Mouse (Mus musculus) midbrain, postnatal 0 days (tissue): ENCODE measurements around the gene Syne3. TPM values are rescaled to one million over a fixed set of nuclear protein-coding genes. Genes with fewer than 3 reads are reported as not detected.

Experiments
- ATAC-seq: fragments of 200-750 bp; cut with Nextera tagmentation; 2 replicates; pipeline ENCODE4 v1.8.0; 2017; ENCODE audit warnings: moderate number of reproducible peaks, mild to moderate bottlenecking, moderate TSS enrichment, moderate library complexity; ENCODE audit not compliant: low FRiP score
- DNase-seq: peaks from one replicate; pipeline ENCODE4 v3.0.0-alpha.2; 2015; ENCODE audit warnings: low spot score
- H3K27ac ChIP-seq: fragments of 300-500 bp; sonication (generic); 2 replicates; pipeline ENCODE4 v1.5.1; 2014; ENCODE audit warnings: low read depth, mild to moderate bottlenecking, low read length, mixed read lengths
- H3K27me3 ChIP-seq: fragments of 300-500 bp; sonication (generic); 2 replicates; pipeline ENCODE4 v1.6.1; 2014; ENCODE audit warnings: low read length, control low read depth, mixed read lengths; ENCODE audit not compliant: insufficient read depth
- H3K36me3 ChIP-seq: fragments of 300-500 bp; sonication (generic); 2 replicates; pipeline ENCODE4 v1.6.1; 2014; ENCODE audit warnings: low read length, control low read depth, mixed read lengths; ENCODE audit not compliant: insufficient read depth
- H3K4me1 ChIP-seq: fragments of 300-500 bp; sonication (generic); 2 replicates; pipeline ENCODE4 v1.6.1; 2014; ENCODE audit warnings: mild to moderate bottlenecking, control low read depth, antibody characterized with exemption, low read length, mixed read lengths; ENCODE audit not compliant: insufficient read depth
- H3K4me2 ChIP-seq: fragments of 300-500 bp; sonication (generic); 2 replicates; pipeline ENCODE4 v1.6.1; 2014; ENCODE audit warnings: low read depth, mild to moderate bottlenecking, low read length, mixed read lengths; ENCODE audit not compliant: poor library complexity, severe bottlenecking
- H3K4me3 ChIP-seq: fragments of 300-500 bp; sonication (generic); 2 replicates; pipeline ENCODE4 v1.5.1; 2014; ENCODE audit warnings: low read depth, mild to moderate bottlenecking, low read length, moderate library complexity
- H3K9ac ChIP-seq: fragments of 300-500 bp; sonication (generic); replicated peaks from 2 replicates; pipeline ENCODE4 v1.6.1; 2014; ENCODE audit warnings: mild to moderate bottlenecking, low read length, moderate library complexity, mixed read lengths; ENCODE audit not compliant: poor library complexity, severe bottlenecking
- H3K9me3 ChIP-seq: fragments of 300-500 bp; sonication (generic); 2 replicates; pipeline ENCODE4 v1.6.1; 2016; ENCODE audit warnings: low read length, control low read depth
- CTCF ChIP-seq: IDR thresholded peaks from 2 replicates; pipeline ENCODE4 v1.5.1; 2016; ENCODE audit warnings: antibody characterized with exemption, mild to moderate bottlenecking
- WGBS: fragments of 180-500 bp; shearing (Covaris S2); extraction: QIAGEN DNeasy Blood & Tissue Kit; methylation state at CpG from one replicate; pipeline ENCODE4 v1.1.7; 2014; 5-methylcytosine and 5-hydroxymethylcytosine counted together
- polyA plus RNA-seq: library from polyadenylated mRNA; unstranded; fragments of >200 nt; fragmentation: Nextera tagmentation; extraction: Ambion mirVana; gene quantifications from 2 replicates; pipeline ENCODE4 v1.2.1, GENCODE M21; 2015
- total RNA-seq: library from RNA; depleted of rRNA; stranded (reverse); fragments of >200 nt; gene quantifications from 2 replicates; pipeline ENCODE4 v1.2.3, GENCODE M21; 2014

The Syne3 gene
- total and polyA plus RNA-seq, 2 experiments from 2014 or later: 0.85 to 0.93 TPM

DNA sequence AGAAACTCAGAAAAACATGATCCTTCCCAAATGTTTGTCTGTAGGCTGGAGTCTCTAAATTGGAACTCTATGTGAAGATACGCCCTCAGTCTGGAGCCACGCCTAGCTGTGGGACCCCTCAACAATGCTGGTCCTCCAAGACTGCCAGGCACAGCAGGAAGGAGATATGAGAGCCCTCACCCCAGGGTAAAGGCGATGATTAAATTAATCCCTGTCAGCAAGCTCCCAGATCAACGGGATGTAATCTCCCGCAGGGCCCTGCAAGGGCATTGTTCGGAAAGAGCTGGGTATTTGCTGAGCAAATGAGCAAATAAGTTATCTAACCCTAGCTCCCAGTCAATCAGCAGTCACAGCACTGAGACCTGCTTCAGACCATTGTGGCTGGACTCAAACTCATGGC is 11.1 kb downstream of the Syne3 start:
- Histone ChIP-seq H3K9ac (no peak overlapping the region), H3K4me3 (no peak overlapping the region), H3K4me1 (no peaks in the 10 kb centered on the region), H3K36me3 (no peaks in the 10 kb centered on the region), H3K27ac (no peak overlapping the region), H3K4me2 (no peak overlapping the region), H3K9me3 (no peaks in the 10 kb centered on the region), H3K27me3 (no peaks in the 10 kb centered on the region)
- DNase-seq (no peak), ATAC-seq (no peak)
- no peak for TF ChIP-seq CTCF
- 36% methylated on average over 6 of the region's 6 CpGs for WGBS

DNA sequence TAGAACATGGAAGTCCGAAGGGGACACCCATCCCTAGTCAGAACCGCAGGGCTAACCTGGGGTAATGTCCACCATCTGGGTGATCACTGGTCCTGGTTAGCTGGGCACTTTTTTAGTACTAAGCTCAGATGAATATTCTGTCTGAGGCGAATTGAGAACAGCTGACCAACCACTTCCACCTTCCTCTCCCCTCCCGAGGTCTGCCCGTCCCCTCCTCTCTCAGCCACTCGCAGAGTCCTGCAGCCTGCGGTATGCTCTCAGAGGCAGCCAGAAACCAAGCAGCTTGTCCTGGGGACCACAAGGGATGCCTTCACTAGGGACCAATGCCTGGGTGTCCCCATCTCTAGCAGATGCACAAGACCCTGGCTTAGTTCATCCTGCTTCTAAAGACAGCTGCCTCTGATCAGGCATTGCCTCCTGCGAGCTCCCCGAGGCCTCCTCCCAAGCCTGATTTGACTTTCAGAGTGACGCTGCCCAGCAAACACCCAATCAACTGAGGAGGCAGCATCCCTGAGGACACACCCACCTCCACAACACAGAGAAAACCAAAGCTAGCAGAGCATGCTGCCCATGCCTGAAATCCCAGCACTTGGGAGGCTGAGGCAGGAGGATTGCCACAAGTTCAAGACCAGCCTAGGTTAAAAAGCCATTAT is 11.8 kb downstream of the Syne3 start:
- Histone ChIP-seq H3K4me2 (no peak overlapping the region), H3K27ac (no peak overlapping the region), H3K4me3 (no peak overlapping the region), H3K9ac (no peak overlapping the region), H3K36me3 (no peaks in the 10 kb centered on the region), H3K4me1 (no peaks in the 10 kb centered on the region), H3K27me3 (no peaks in the 10 kb centered on the region), H3K9me3 (no peaks in the 10 kb centered on the region)
- 80% methylated on average over 10 of the region's 10 CpGs for WGBS
- DNase-seq: no peak
- no peak for TF ChIP-seq CTCF
- ATAC-seq: no peak

DNA sequence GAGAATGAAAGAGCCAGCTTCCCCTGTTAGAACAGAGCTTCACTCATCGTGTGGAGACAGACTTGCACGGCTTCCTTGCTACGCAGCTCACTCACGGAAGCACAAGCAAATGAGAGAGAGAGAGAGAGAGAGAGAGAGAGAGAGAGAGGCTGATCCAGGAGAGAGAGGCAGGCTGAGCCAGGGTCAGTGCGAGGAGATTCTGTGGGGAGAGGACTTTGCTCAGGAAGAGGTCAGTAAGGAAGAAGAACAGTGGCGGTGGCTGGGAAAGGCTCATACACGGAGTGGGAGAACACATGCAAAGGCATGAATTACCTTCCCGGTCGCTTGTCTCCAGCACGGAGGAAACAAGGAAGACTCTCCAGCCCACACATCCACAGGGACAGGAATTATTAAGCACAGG is 12.4 kb downstream of the Syne3 start:
- Histone ChIP-seq H3K9ac (no peak overlapping the region), H3K36me3 (no peaks in the 10 kb centered on the region), H3K4me2 (no peak overlapping the region), H3K27ac (no peak overlapping the region), H3K9me3 (no peaks in the 10 kb centered on the region), H3K27me3 (no peaks in the 10 kb centered on the region), H3K4me1 (no peaks in the 10 kb centered on the region), H3K4me3 (no peak overlapping the region)
- TF ChIP-seq CTCF: no peak
- no peak for DNase-seq
- no peak for ATAC-seq
- WGBS: 78% methylated on average over 10 of the region's 10 CpGs

DNA sequence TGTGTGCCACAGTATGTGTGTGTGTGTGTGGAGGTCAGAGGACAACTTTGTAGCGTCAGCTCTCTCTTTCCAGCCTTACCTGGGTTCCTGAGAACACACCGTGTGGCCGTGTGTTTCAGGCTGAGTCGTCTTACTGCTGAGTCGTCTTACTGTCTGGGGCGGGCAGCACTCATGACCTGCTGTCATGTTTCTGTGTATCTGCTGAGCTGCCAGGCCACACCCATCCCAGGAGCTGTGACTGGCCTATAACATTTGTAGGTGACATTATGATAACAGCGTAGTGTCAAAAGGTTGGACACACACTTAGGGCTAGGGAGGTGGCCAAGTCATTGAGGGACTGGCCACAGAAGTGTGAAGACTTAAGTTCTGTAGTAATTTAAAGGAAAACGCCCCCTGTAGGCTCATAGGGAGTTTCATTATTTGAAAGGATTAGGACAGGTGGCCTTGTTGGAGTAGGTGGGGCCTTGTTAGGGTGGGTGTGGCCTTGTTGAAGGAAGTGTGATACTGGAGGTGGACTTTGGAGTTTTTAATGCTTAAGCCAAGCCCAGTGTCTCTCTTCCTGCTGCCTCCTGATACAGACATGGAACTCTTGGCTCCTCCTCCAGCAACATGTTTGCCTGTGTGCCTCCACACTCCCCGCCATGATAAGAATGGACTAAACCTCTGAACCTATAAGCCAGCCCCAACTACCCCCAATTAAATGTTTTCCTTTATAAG is 13.4 kb downstream of the Syne3 start:
- TF ChIP-seq CTCF: no peak
- WGBS: 86% methylated on average over 9 of the region's 9 CpGs
- Histone ChIP-seq H3K9me3 (no peaks in the 10 kb centered on the region), H3K4me1 (no peaks in the 10 kb centered on the region), H3K36me3 (no peaks in the 10 kb centered on the region), H3K27ac (no peak overlapping the region), H3K27me3 (no peaks in the 10 kb centered on the region), H3K4me3 (no peak overlapping the region), H3K4me2 (no peak overlapping the region), H3K9ac (no peak overlapping the region)
- DNase-seq (no peak), ATAC-seq (no peak)

DNA sequence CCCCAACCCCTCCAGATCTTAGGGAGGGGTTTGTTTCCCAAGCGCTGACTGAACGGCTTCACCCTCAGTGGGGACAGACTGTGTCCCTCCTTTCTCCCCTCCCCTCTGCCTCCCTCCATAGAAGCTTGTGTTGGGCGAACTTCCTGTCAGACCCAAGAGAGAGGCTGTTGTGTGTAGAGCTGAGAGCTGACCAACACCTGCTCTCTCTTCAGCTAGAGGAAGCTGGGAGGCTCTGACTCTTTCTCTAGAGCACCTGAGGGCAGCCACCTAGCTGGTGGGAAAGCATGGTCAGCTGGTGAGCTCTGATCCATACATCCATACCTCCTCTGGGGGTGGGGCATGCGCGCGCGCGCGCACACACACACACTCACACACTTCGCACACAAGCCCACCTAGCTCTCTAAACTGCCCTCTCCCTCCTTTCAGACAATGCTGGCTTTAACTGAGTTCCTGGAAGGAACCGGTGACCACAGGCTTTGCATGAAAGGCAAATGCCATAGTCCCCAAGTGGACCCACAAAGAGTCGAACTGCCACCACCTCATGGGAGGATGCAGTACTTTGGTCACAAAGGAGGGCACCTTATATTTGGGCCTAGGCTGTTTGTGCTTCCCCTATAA is 14.2 kb downstream of the Syne3 start:
- Histone ChIP-seq H3K27me3 (no peaks in the 10 kb centered on the region), H3K36me3 (no peaks in the 10 kb centered on the region), H3K27ac (no peak overlapping the region), H3K4me3 (no peak overlapping the region), H3K4me1 (no peaks in the 10 kb centered on the region), H3K4me2 (no peak overlapping the region), H3K9me3 (no peaks in the 10 kb centered on the region), H3K9ac (no peak overlapping the region)
- 88% methylated on average over 12 of the region's 12 CpGs for WGBS
- no peak for TF ChIP-seq CTCF
- DNase-seq: no peak
- ATAC-seq: no peak

DNA sequence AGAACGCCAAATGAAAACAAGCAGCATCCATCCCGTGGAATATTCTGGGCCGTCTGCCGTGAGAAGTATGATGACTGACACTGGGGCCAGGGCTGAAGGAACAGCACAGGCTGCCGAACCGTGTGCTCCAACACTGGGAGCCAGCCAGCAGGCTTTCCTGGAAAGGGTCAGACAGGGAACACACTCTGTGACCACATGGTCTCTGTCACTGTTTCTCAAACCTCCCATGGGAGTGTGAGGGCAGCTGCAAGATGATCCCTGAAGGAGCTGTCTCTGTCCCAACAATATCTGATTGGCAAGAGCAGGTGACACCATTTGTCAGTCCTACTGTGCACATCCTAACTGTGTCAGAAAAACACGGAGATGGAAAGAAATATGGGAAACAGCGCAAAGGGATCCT is 16.8 kb downstream of the Syne3 start:
- H3K36me3 ChIP-seq: no peaks in the 10 kb centered on the region
- ATAC-seq: no peak
- no peak overlapping the region for H3K27ac ChIP-seq
- no peaks in the 10 kb centered on the region for H3K27me3 ChIP-seq
- no peaks in the 10 kb centered on the region for H3K4me1 ChIP-seq
- no peak overlapping the region for H3K9ac ChIP-seq
- H3K4me3 ChIP-seq: no peak overlapping the region
- DNase-seq: no peak
- no peak overlapping the region for H3K4me2 ChIP-seq
- no peaks in the 10 kb centered on the region for H3K9me3 ChIP-seq
- WGBS: 82% methylated on average over 8 of the region's 8 CpGs
- no peak for TF ChIP-seq CTCF
